Mouse (Mus musculus) kidney, postnatal 14 days (tissue): ENCODE data around the gene Mxd4.
A peak's percentile ranks its signal among the peaks of the same experiment; 100 is the strongest.

Source experiments
- DNase-seq: peaks from one replicate; pipeline ENCODE4 v3.0.0; 2022; ENCODE audit warnings: mixed read lengths

The Mxd4 gene

DNA sequence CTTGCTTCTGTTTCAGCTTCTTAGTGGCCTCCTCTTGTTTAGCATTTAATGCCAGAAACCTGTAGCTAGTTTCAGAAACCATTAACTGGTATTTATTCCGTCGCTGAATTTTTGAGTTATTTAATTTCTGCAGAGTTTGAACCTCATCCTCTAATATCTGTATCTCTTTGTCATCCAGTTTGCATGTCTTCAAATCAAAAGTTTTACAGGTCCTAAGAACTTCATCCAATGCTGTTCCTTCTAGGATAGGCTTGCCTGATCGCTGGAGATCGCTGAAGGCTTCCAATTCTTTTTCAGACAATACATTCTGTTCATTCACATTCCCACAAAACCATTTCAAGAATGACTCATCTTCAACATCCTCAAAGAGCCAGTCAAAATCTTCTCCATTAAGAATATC, 19.7 kb downstream of the Mxd4 start:
- no peak for DNase-seq

DNA sequence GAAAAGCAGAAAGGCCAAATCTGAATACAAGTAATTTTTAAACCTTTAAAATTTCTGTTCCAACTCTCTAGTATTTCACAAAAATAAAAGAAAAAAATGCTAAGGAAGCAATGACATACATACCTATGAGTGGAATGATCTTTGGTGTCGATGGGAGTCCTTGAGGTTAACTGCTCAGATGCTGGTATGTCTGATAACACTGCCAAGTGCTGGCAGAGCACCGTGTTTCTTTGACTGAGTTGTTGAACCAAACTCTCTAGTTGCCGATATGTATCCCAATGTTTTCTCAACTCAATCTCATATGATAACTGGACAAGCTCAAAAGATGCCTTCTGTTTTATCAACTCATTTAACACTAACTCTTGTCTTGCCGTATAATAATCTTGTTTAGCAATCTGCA, 21.7 kb downstream of the Mxd4 start:
- no peak for DNase-seq

DNA sequence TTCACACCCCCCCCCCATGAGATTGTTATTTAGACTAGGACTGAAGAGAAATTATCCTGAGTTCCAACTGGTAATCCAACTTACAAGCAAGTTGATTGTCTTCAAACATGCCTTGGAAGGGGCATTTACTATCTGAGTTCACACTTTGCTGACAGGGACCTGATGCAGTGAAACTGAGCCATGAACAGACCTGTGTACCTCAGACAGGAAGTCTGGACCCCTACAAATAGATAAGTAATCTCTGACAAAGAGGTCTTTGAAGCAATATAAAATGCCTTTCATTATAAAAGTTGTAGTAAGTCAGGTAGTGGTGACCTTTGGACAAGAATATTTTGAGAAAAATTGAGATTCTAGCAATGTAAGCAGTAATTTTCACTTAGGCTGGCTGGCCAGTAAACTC, 39.0 kb downstream of the Mxd4 start:
- no peak for DNase-seq

GRCm38 (mm10) chr5:34147554-34147953, 40.0 kb downstream of the Mxd4 start:
- no peak for DNase-seq

GRCm38 (mm10) chr5:34139751-34140150, 47.8 kb downstream of the Mxd4 start:
- peak; percentile 61 for DNase-seq

DNA sequence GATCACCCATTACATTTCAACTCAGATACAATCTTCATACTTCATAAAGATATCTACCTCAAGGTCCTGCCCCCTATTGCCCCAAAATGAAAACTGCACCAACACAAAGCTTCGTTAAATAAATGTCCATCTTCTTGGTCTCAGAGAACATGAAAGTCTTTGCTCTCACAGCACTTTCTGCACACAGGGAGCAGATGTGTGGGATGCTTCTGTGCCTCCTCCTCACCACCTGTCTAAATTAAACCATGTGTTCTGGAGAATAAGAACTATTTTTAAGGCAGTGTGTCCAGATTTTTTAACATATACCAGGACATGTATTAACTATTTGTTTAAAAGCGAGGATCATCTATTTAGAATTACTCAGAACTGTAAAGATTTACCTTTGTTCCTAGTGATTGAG, 54.8 kb downstream of the Mxd4 start:
- DNase-seq = no peak

DNA sequence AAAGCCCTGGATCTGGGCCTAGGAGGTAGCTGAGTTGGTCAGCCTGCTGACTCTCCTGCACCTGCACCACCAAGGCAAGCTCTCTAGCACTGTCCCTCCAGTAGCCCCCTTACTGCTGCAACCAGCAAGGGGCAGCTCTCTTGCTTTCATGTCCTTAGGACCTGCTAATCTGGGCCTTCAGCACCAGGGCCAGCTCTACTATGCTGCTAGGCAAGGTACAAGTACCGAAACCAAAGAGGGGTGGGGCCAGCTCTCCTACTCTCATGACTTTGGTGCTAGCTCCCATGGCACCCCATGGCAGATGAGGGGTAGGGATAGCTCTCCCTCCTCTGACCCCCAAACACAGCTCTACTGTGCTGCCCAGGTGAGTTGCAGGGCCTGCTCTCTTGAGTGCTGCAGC, 63.4 kb downstream of the Mxd4 start:
- no peak for DNase-seq
